Mouse (Mus musculus) intestine, postnatal 0 days (tissue): ENCODE measurements around the gene Vps37c. TPM values are rescaled to one million over a fixed set of nuclear protein-coding genes. Genes with fewer than 3 reads are reported as not detected.

Source experiments
- ATAC-seq: fragments of 200-750 bp; cut with Nextera tagmentation; 2 replicates; pipeline ENCODE4 v1.8.0; 2017; ENCODE audit warnings: mild to moderate bottlenecking, moderate TSS enrichment, moderate library complexity
- H3K27ac ChIP-seq: fragments of 300-500 bp; sonication (generic); 2 replicates; pipeline ENCODE4 v1.5.1; 2014; ENCODE audit warnings: mild to moderate bottlenecking, low read depth, low read length, moderate library complexity
- H3K27me3 ChIP-seq: fragments of 300-500 bp; sonication (generic); replicated peaks from 2 replicates; pipeline ENCODE4 v1.6.1; 2014; ENCODE audit warnings: low read length, mixed read lengths; ENCODE audit not compliant: control insufficient read depth, insufficient read depth
- H3K36me3 ChIP-seq: fragments of 300-500 bp; sonication (generic); 2 replicates; pipeline ENCODE4 v1.6.1; 2014; ENCODE audit warnings: mild to moderate bottlenecking, moderate library complexity; ENCODE audit not compliant: control insufficient read depth, insufficient read depth
- H3K4me1 ChIP-seq: fragments of 300-500 bp; sonication (generic); replicated peaks from 2 replicates; pipeline ENCODE4 v1.6.1; 2014; ENCODE audit warnings: antibody characterized with exemption, low read length, mixed read lengths; ENCODE audit not compliant: control insufficient read depth, insufficient read depth
- H3K4me2 ChIP-seq: fragments of 300-500 bp; sonication (generic); replicated peaks from 2 replicates; pipeline ENCODE4 v1.6.1; 2014; ENCODE audit warnings: low read depth, mild to moderate bottlenecking, moderate library complexity
- H3K4me3 ChIP-seq: fragments of 300-500 bp; sonication (generic); 2 replicates; pipeline ENCODE4 v1.5.1; 2014; ENCODE audit warnings: low read depth, low read length
- H3K9ac ChIP-seq: fragments of 300-500 bp; sonication (generic); 2 replicates; pipeline ENCODE4 v1.6.1; 2014; ENCODE audit warnings: mild to moderate bottlenecking, low read depth, low read length
- H3K9me3 ChIP-seq: fragments of 300-500 bp; sonication (generic); 2 replicates; pipeline ENCODE4 v1.6.1; 2016; ENCODE audit warnings: mixed run types; ENCODE audit not compliant: control insufficient read depth
- CTCF ChIP-seq: sonication (generic); IDR thresholded peaks from 2 replicates; pipeline ENCODE4 v1.5.1; 2016; ENCODE audit warnings: low read depth, mild to moderate bottlenecking, control low read depth, antibody characterized with exemption, moderate library complexity
- WGBS: fragments of 180-500 bp; shearing (Covaris S2); extraction: QIAGEN DNeasy Blood & Tissue Kit; methylation state at CpG from one replicate; pipeline ENCODE4 v1.1.7; 2014; 5-methylcytosine and 5-hydroxymethylcytosine counted together
- polyA plus RNA-seq: library from polyadenylated mRNA; unstranded; fragments of >200 nt; fragmentation: Nextera tagmentation; extraction: Ambion mirVana; gene quantifications from 2 replicates; pipeline ENCODE4 v1.2.1, GENCODE M21; 2015

Gene Vps37c
- polyA plus RNA-seq, result 31.3 and 32.2 TPM in 2 replicates

DNA sequence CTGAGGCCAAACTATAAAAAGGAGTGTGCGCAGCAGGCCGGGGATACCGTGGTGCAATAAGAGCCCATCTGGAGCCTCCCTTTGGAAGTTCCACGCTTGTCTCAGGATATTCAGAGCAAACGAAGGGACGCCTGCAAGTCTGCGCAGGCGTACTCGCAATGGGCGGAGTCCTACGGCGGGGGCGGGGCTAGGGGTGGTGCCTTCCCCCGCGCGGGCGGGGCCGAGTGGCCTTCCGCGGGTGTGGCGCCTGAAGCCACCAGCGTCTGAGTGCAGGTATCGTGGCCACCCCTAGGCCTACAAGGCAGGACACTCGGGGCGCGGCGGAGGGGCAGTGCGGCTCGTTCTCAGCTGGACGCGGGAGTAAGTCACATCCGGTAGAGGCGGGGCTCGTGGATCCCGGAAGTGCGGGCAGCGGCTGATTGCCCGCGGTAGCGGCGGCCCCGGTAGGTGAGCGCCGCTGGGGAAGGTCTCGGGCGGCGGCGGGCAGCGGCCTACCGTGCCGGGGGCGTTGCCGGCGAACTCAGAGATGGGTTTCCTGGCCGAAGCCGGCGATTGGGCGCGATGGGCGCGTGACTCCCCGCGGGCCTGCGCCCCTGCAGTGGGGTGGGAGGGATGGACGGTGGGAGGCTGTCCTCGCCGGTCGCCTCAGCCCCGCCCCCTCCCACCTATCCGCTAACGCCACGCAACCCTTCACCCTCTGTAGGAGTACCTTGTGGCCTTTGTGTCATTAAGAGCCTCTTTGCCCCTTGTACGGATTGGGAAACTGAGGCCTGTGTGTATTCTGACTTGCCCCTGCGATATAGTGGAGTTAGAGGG is at the start of gene Vps37c:
Gene Vps37c (plus strand): TSS at position 199 of the 816 bp plus-strand sequence.
- H3K9ac ChIP-seq, result peak within 1 kb of the TSS; percentile 87
- ATAC-seq, result peak; percentile 93
- WGBS, result under 1% methylated on average over 74 of the region's 74 CpGs
- H3K27me3 ChIP-seq, result no peaks in the 10 kb centered on the region
- H3K36me3 ChIP-seq, result no peaks in the 10 kb centered on the region; the same call in 1 of the 2 replicates
- no peaks in the 10 kb centered on the region for H3K9me3 ChIP-seq
- peak within 1 kb of the TSS; percentile 98 for H3K27ac ChIP-seq
- peak within 1 kb of the TSS; percentile 76 for H3K4me3 ChIP-seq
- H3K4me1 ChIP-seq, result peaks cover 23% of the 10 kb centered on the region
- TF ChIP-seq CTCF, result peak; percentile 40
- peak within 1 kb of the TSS; percentile 87 for H3K4me2 ChIP-seq

DNA sequence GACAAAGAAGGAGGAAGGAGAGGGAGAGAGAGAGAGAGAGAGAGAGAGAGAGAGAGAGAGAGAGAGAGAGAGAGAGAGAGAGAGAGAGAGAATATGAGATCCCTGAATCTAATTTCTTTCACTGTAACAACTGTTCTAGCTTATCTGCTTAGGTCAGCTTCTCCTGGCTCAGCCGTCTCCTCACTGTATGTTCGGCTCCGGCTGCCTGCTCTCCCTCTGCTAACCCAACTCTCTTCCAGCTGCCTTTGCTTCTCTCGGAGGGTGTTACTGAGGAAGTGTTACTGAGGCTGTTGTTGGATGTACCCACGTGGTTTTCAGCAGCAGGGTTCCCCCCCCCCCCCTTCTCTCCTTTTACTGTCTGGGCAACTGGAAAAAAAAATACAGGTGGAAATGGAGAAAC is 48.5 kb upstream of the Vps37c start:
- no peak overlapping the region for H3K27ac ChIP-seq
- ATAC-seq, result no peak
- H3K4me1 ChIP-seq, result no peaks in the 10 kb centered on the region; the same call in 1 of the 2 replicates
- no peak overlapping the region for H3K9ac ChIP-seq
- 25% methylated on average over 5 of the region's 5 CpGs for WGBS
- no peaks in the 10 kb centered on the region for H3K36me3 ChIP-seq
- H3K9me3 ChIP-seq, result no peaks in the 10 kb centered on the region
- no peak for TF ChIP-seq CTCF
- no peak overlapping the region for H3K4me3 ChIP-seq
- no peak overlapping the region for H3K4me2 ChIP-seq
- no peaks in the 10 kb centered on the region for H3K27me3 ChIP-seq

- Histone ChIP-seq H3K27ac (no peak overlapping the region), H3K4me3 (no peak overlapping the region), H3K4me2 (no peak overlapping the region), H3K4me1 (no peaks in the 10 kb centered on the region; the same call in 1 of the 2 replicates), H3K9me3 (no peaks in the 10 kb centered on the region), H3K27me3 (no peaks in the 10 kb centered on the region), H3K9ac (0 out of 2 replicates have a peak overlapping the region, but pooled peaks have one; percentile 8), H3K36me3 (no peaks in the 10 kb centered on the region)
- no peak for TF ChIP-seq CTCF
- ATAC-seq, result no peak
- WGBS, result 56% methylated on average over 13 of the region's 13 CpGs
Observed at GRCm38 (mm10) chr19:10640589-10641378, 47.8 kb upstream of the Vps37c start.

DNA sequence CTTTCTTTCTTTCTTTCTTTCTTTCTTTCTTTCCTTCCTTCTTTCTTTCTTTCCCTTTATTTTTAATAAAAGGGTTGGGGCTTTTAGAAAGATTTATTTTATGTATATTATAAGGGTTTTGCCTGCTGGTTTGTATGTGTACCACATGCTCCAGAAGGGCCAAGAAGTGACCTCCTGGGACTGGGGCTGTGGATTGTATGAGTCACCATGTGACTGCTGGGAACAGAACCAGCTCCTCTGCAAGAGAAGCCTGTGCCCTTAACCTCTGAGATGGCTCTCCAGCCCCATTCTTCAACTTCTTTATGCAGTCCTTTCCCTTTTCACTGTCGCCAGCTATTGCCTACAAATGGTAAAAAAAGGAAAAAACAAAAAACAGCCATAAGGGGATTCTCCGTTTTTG is 42.9 kb upstream of the Vps37c start:
- no peak overlapping the region for H3K9ac ChIP-seq
- no peaks in the 10 kb centered on the region for H3K27me3 ChIP-seq
- H3K4me3 ChIP-seq, result no peak overlapping the region
- TF ChIP-seq CTCF, result no peak
- no peak for ATAC-seq
- H3K4me2 ChIP-seq, result no peak overlapping the region
- H3K4me1 ChIP-seq, result no peaks in the 10 kb centered on the region
- H3K27ac ChIP-seq, result no peak overlapping the region
- WGBS, result 80% methylated on average over 2 of the region's 2 CpGs
- H3K36me3 ChIP-seq, result no peaks in the 10 kb centered on the region
- no peaks in the 10 kb centered on the region for H3K9me3 ChIP-seq

- ATAC-seq, result no peak
- WGBS, result 75% methylated on average over 8 of the region's 8 CpGs
- Histone ChIP-seq H3K9me3 (no peaks in the 10 kb centered on the region), H3K4me1 (no peaks in the 10 kb centered on the region), H3K27ac (no peak overlapping the region), H3K4me3 (no peak overlapping the region), H3K9ac (no peak overlapping the region), H3K27me3 (no peaks in the 10 kb centered on the region), H3K36me3 (no peaks in the 10 kb centered on the region), H3K4me2 (no peak overlapping the region)
- TF ChIP-seq CTCF, result no peak
Observed at GRCm38 (mm10) chr19:10648156-10648555, 40.4 kb upstream of the Vps37c start.

DNA sequence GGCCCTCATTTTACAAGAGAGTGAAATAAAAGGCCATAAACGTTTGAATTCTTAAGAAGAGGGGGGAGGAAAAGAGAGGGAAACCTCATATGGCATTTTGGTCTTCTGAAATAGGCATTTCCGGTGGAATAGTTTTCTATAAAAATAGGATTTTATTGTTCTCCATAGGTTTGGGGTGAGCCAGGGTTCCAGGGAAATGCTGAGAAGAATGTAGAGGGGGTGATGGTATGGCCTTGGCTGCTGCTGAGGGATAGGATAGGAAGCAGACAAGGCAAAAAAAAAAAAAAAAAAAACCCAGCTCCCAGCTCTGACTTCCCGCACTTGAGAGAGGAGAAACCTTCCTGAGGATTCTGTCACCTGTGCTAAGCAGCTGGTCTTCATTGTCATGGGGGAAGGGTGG is 32.5 kb upstream of the Vps37c start:
- H3K27me3 ChIP-seq, result no peaks in the 10 kb centered on the region
- peaks cover 4% of the 10 kb centered on the region; the same call in 1 of the 2 replicates for H3K4me1 ChIP-seq
- no peaks in the 10 kb centered on the region for H3K9me3 ChIP-seq
- H3K36me3 ChIP-seq, result no peaks in the 10 kb centered on the region
- H3K27ac ChIP-seq, result peak overlapping the region; percentile 75
- WGBS, result 48% methylated on average over 3 of the region's 3 CpGs
- no peak overlapping the region for H3K4me3 ChIP-seq
- no peak for ATAC-seq
- H3K4me2 ChIP-seq, result no peak overlapping the region
- TF ChIP-seq CTCF, result no peak
- H3K9ac ChIP-seq, result no peak overlapping the region
